Mouse (Mus musculus): Measurements from ENCODE around the gene Olfr1143. TPM values are rescaled to one million over a fixed set of nuclear protein-coding genes. Genes with fewer than 3 reads are reported as not detected.

Olfr1143 gene
- not detected in 2 replicates for polyA plus RNA-seq (2016; fragmentation: Nextera tagmentation; extraction: Ambion mirVana)

GRCm38 (mm10) chr2:87800292-87800691 is at the start of gene Olfr1143:
TSS of gene Olfr1143 (plus strand) at chr2:87800592.
- ATAC-seq (ENCODE audit: low FRiP score, low read depth) = no peak
- no peaks in the 10 kb centered on the region for H3K4me1 ChIP-seq
- no peak within 1 kb of the TSS for H3K4me3 ChIP-seq
- H3K9ac ChIP-seq = no peak within 1 kb of the TSS
- H3K9me3 ChIP-seq = no peaks in the 10 kb centered on the region
- H3K27me3 ChIP-seq (replicated peaks) = no peaks in the 10 kb centered on the region
- H3K27ac ChIP-seq = no peak within 1 kb of the TSS
- no peak within 1 kb of the TSS for H3K4me2 ChIP-seq (replicated peaks)
- H3K36me3 ChIP-seq = no peaks in the 10 kb centered on the region

- Histone ChIP-seq H3K9ac (no peak within 1 kb of the TSS), H3K4me1 (no peaks in the 10 kb centered on the region), H3K27ac (no peak within 1 kb of the TSS), H3K4me3 (no peak within 1 kb of the TSS), H3K36me3 (no peaks in the 10 kb centered on the region), H3K4me2 (replicated peaks) (no peak within 1 kb of the TSS), H3K9me3 (no peaks in the 10 kb centered on the region), H3K27me3 (replicated peaks) (no peaks in the 10 kb centered on the region)
- no peak for ATAC-seq (ENCODE audit: low FRiP score, low read depth)
- WGBS = 80% methylated on average over 1 of the region's 1 CpGs
Measured at GRCm38 (mm10) chr2:87753891-87754290, 46.5 kb upstream of the Olfr1143 start, which contains the start of gene Olfr1141. TSS of gene Olfr1141 (minus strand) at chr2:87753991.

GRCm38 (mm10) chr2:87776143-87776542 is 24.2 kb upstream of the Olfr1143 start:
- 50% methylated on average over 1 of the region's 1 CpGs for WGBS
- no peak for ATAC-seq (ENCODE audit: low FRiP score, low read depth)
- no peaks in the 10 kb centered on the region for H3K9me3 ChIP-seq

GRCm38 (mm10) chr2:87779183-87779582 is 21.2 kb upstream of the Olfr1143 start, which contains the start of gene Olfr152:
TSS of gene Olfr152 (plus strand) at chr2:87779483.
- ATAC-seq (ENCODE audit: low FRiP score, low read depth) = no peak
- Histone ChIP-seq H3K4me1 (no peaks in the 10 kb centered on the region), H3K9ac (no peak within 1 kb of the TSS), H3K27me3 (replicated peaks) (no peaks in the 10 kb centered on the region), H3K9me3 (no peaks in the 10 kb centered on the region), H3K36me3 (no peaks in the 10 kb centered on the region), H3K27ac (no peak within 1 kb of the TSS), H3K4me3 (no peak within 1 kb of the TSS), H3K4me2 (replicated peaks) (no peak within 1 kb of the TSS)
- WGBS = 89% methylated on average over 4 of the region's 4 CpGs

More at GRCm38 (mm10) chr2:87776143-87776542, 24.2 kb upstream of the Olfr1143 start:
- H3K4me3 ChIP-seq = no peak overlapping the region
- no peak overlapping the region for H3K27ac ChIP-seq
- H3K4me2 ChIP-seq (replicated peaks) = no peak overlapping the region
- no peaks in the 10 kb centered on the region for H3K36me3 ChIP-seq
- H3K27me3 ChIP-seq (replicated peaks) = no peaks in the 10 kb centered on the region
- no peaks in the 10 kb centered on the region for H3K4me1 ChIP-seq
- H3K9ac ChIP-seq = no peak overlapping the region

GRCm38 (mm10) chr2:87809522-87809921 is 9.1 kb downstream of the Olfr1143 start, which contains the start of gene Olfr1145:
TSS of gene Olfr1145 (plus strand) at chr2:87809822.
- 82% methylated on average over 1 of the region's 1 CpGs for WGBS
- H3K4me2 ChIP-seq (replicated peaks) = no peak within 1 kb of the TSS
- H3K9ac ChIP-seq = no peak within 1 kb of the TSS
- H3K27me3 ChIP-seq (replicated peaks) = no peaks in the 10 kb centered on the region
- no peak within 1 kb of the TSS for H3K4me3 ChIP-seq
- H3K36me3 ChIP-seq = no peaks in the 10 kb centered on the region
- ATAC-seq (ENCODE audit: low FRiP score, low read depth) = no peak
- H3K9me3 ChIP-seq = no peaks in the 10 kb centered on the region
- no peak within 1 kb of the TSS for H3K27ac ChIP-seq
- no peaks in the 10 kb centered on the region for H3K4me1 ChIP-seq

- H3K9ac ChIP-seq = no peak within 1 kb of the TSS
- no peaks in the 10 kb centered on the region for H3K4me1 ChIP-seq
- H3K4me2 ChIP-seq (replicated peaks) = no peak within 1 kb of the TSS
- no peaks in the 10 kb centered on the region for H3K36me3 ChIP-seq
- H3K27ac ChIP-seq = no peak within 1 kb of the TSS
- H3K27me3 ChIP-seq (replicated peaks) = no peaks in the 10 kb centered on the region
- 98% methylated on average over 1 of the region's 1 CpGs for WGBS
- no peak within 1 kb of the TSS for H3K4me3 ChIP-seq
- ATAC-seq (ENCODE audit: low FRiP score, low read depth) = no peak
- H3K9me3 ChIP-seq = no peaks in the 10 kb centered on the region
Measured at GRCm38 (mm10) chr2:87830233-87830632, 29.8 kb downstream of the Olfr1143 start, which contains the start of gene Olfr1148. TSS of gene Olfr1148 (plus strand) at chr2:87830533.

- H3K4me1 ChIP-seq = no peaks in the 10 kb centered on the region
- 80% methylated on average over 1 of the region's 1 CpGs for WGBS
- H3K9me3 ChIP-seq = no peaks in the 10 kb centered on the region
- ATAC-seq (ENCODE audit: low FRiP score, low read depth) = no peak
- no peak within 1 kb of the TSS for H3K4me3 ChIP-seq
- H3K36me3 ChIP-seq = no peaks in the 10 kb centered on the region
- no peaks in the 10 kb centered on the region for H3K27me3 ChIP-seq (replicated peaks)
- no peak within 1 kb of the TSS for H3K9ac ChIP-seq
- no peak within 1 kb of the TSS for H3K4me2 ChIP-seq (replicated peaks)
- no peak within 1 kb of the TSS for H3K27ac ChIP-seq
Measured at GRCm38 (mm10) chr2:87843693-87844092, 43.3 kb downstream of the Olfr1143 start, which contains the start of gene Olfr1150-ps1. TSS of gene Olfr1150-ps1 (plus strand) at chr2:87843993.

Other genes starting within 250 kb of the Olfr1143 start
- gene Olfr1129, start 226.7 kb upstream of the Olfr1143 start, polyA plus RNA-seq (2016; fragmentation: Nextera tagmentation; extraction: Ambion mirVana) = not detected in 2 replicates
- not detected in 2 replicates for gene Olfr1130, start 194.4 kb upstream of the Olfr1143 start, polyA plus RNA-seq (2016; fragmentation: Nextera tagmentation; extraction: Ambion mirVana)
- gene Olfr1131, start 173.5 kb upstream of the Olfr1143 start, polyA plus RNA-seq (2016; fragmentation: Nextera tagmentation; extraction: Ambion mirVana) = not detected in 2 replicates
- gene Olfr1132, start 163.1 kb upstream of the Olfr1143 start, polyA plus RNA-seq (2016; fragmentation: Nextera tagmentation; extraction: Ambion mirVana) = not detected in 2 replicates
- not detected in 2 replicates for gene Olfr1133, start 153.2 kb upstream of the Olfr1143 start, polyA plus RNA-seq (2016; fragmentation: Nextera tagmentation; extraction: Ambion mirVana)
- gene Olfr1134, start 142.1 kb upstream of the Olfr1143 start, polyA plus RNA-seq (2016; fragmentation: Nextera tagmentation; extraction: Ambion mirVana) = not detected in 2 replicates
- not detected in 2 replicates for gene Olfr1135, start 126.9 kb upstream of the Olfr1143 start, polyA plus RNA-seq (2016; fragmentation: Nextera tagmentation; extraction: Ambion mirVana)
- not detected in 2 replicates for gene Olfr1136, start 106.6 kb upstream of the Olfr1143 start, polyA plus RNA-seq (2016; fragmentation: Nextera tagmentation; extraction: Ambion mirVana)
- not detected in 2 replicates for gene Olfr1137, start 87.4 kb upstream of the Olfr1143 start, polyA plus RNA-seq (2016; fragmentation: Nextera tagmentation; extraction: Ambion mirVana)
- not detected in 2 replicates for gene Olfr1138, start 60.6 kb upstream of the Olfr1143 start, polyA plus RNA-seq (2016; fragmentation: Nextera tagmentation; extraction: Ambion mirVana)
- not detected in 2 replicates for gene Olfr1140, start 56.8 kb upstream of the Olfr1143 start, polyA plus RNA-seq (2016; fragmentation: Nextera tagmentation; extraction: Ambion mirVana)
- gene Olfr1141, start 46.6 kb upstream of the Olfr1143 start, polyA plus RNA-seq (2016; fragmentation: Nextera tagmentation; extraction: Ambion mirVana) = not detected in 2 replicates
- gene Olfr152, start 21.1 kb upstream of the Olfr1143 start, polyA plus RNA-seq (2016; fragmentation: Nextera tagmentation; extraction: Ambion mirVana) = not detected in 2 replicates
- gene Olfr1145, start 9.2 kb downstream of the Olfr1143 start, polyA plus RNA-seq (2016; fragmentation: Nextera tagmentation; extraction: Ambion mirVana) = not detected in 2 replicates
- not detected in 2 replicates for gene Olfr1148, start 29.9 kb downstream of the Olfr1143 start, polyA plus RNA-seq (2016; fragmentation: Nextera tagmentation; extraction: Ambion mirVana)
- not detected in 2 replicates for gene Olfr1150-ps1, start 43.4 kb downstream of the Olfr1143 start, polyA plus RNA-seq (2016; fragmentation: Nextera tagmentation; extraction: Ambion mirVana)
- not detected in 2 replicates for gene Olfr1151, start 55.3 kb downstream of the Olfr1143 start, polyA plus RNA-seq (2016; fragmentation: Nextera tagmentation; extraction: Ambion mirVana)
- gene Olfr1152, start 65.9 kb downstream of the Olfr1143 start, polyA plus RNA-seq (2016; fragmentation: Nextera tagmentation; extraction: Ambion mirVana) = 0.03 TPM in 1 of 2 replicates, not detected in the other
- not detected in 2 replicates for gene Olfr1153, start 94.4 kb downstream of the Olfr1143 start, polyA plus RNA-seq (2016; fragmentation: Nextera tagmentation; extraction: Ambion mirVana)
- not detected in 2 replicates for gene Olfr1154, start 104.6 kb downstream of the Olfr1143 start, polyA plus RNA-seq (2016; fragmentation: Nextera tagmentation; extraction: Ambion mirVana)
- not detected in 2 replicates for gene Olfr1155, start 144.5 kb downstream of the Olfr1143 start, polyA plus RNA-seq (2016; fragmentation: Nextera tagmentation; extraction: Ambion mirVana)
- gene Olfr1156, start 152.5 kb downstream of the Olfr1143 start, polyA plus RNA-seq (2016; fragmentation: Nextera tagmentation; extraction: Ambion mirVana) = not detected in 2 replicates
- not detected in 2 replicates for gene Olfr1157, start 167.7 kb downstream of the Olfr1143 start, polyA plus RNA-seq (2016; fragmentation: Nextera tagmentation; extraction: Ambion mirVana)
- not detected in 2 replicates for gene Olfr74, start 174.1 kb downstream of the Olfr1143 start, polyA plus RNA-seq (2016; fragmentation: Nextera tagmentation; extraction: Ambion mirVana)
- gene Olfr1158, start 189.5 kb downstream of the Olfr1143 start, polyA plus RNA-seq (2016; fragmentation: Nextera tagmentation; extraction: Ambion mirVana) = not detected in 2 replicates
- not detected in 2 replicates for gene Olfr1160, start 207.7 kb downstream of the Olfr1143 start, polyA plus RNA-seq (2016; fragmentation: Nextera tagmentation; extraction: Ambion mirVana)
- not detected in 2 replicates for gene Olfr1161, start 222.2 kb downstream of the Olfr1143 start, polyA plus RNA-seq (2016; fragmentation: Nextera tagmentation; extraction: Ambion mirVana)
- gene Olfr73, start 237.1 kb downstream of the Olfr1143 start, polyA plus RNA-seq (2016; fragmentation: Nextera tagmentation; extraction: Ambion mirVana) = not detected in 2 replicates